Mouse (Mus musculus) cerebellum, adult 2 months (tissue): ENCODE data around the gene Hnrnpul2.

ENCODE experiments used
- CTCF ChIP-seq: fragments of 200-500 bp; IDR thresholded peaks from 2 replicates; pipeline ENCODE4 v1.5.1; 2011; ENCODE audit warnings: low read depth, mild to moderate bottlenecking, control low read depth, low read length, moderate library complexity, borderline replicate concordance; ENCODE audit not compliant: insufficient read depth
- POLR2A ChIP-seq: fragments of 200-500 bp; IDR thresholded peaks from 2 replicates; pipeline ENCODE4 v1.6.1; 2011; ENCODE audit warnings: low read length, control low read depth, borderline replicate concordance; ENCODE audit not compliant: insufficient read depth

DNA sequence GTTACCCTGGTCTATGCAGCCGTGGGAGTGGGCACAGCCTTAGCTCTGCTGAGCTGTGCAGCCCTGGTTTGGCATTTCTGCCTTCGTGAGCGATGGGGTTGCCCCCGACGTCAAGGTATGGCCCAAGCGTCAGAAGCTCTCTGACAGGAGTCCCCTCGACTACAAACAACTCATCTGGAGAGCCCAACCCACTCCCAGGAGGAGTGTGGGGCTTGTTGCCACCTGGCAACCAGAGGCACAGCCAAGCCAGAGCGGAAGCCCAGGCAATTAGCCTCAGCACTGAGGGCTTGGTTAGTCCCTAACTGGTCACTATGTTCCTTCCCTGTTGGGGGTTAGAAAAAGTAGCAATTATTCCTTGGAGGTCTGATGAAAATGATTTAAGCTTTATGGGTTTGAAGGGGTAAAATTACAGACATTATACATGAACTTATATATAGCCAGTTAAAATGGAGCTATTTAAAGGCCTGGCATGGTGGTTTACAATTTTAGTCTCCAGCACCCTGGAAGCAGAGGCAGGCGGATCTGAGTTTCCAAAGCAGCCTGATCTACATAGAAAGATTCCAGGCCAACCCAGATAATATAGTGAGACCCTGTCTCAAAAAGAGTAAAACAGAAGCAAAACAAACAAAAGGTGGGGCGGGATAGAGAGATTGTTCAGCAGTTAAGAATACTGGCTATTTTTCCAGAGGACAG is 32.6 kb downstream of the Hnrnpul2 start:
- TF ChIP-seq CTCF (no peak), POLR2A (no peak)
